Mouse (Mus musculus): ENCODE data around the gene Clcn1.

DNA sequence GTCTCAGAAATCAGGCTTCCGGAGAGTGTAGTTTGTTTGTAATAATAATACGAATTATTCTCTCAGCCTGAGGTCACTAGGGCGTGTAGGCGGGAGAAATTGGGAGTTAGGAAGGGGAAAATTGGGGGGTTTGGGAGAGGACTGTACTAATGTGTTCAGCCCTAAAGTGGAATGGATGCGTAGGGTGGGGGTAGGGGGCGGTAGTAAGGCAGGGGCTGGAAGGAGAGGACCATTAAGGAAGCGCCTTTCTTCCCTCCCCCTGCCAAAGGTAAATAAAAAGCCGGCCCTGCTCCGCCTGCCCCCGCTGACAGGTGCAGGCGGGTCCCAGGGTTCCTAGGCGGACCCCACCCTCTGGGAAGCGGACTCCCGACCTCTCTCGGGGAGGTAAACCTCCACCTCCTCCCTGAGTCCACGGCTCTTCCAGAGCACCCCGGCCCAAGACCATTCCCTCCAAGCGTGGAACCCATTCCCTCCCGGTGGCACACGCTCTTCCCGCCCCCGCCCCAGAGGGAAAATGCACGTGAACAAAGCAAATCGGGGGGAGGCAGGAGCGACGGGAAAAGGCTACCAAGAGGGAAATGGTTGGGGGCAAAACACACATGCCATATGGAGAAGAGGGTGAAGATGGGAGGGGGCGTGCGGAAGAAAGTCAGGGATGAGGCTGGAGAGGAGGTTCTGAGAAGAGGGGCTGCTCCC, 37.0 kb downstream of the Clcn1 start:
- TF ChIP-seq POLR2A (IDR thresholded peaks at IDR 0.05; ENCODE audit: extremely low read depth, insufficient read depth, low read length), result no peak
- no peak for TF ChIP-seq CTCF (IDR thresholded peaks at IDR 0.05; ENCODE audit: low read depth, low read length)
